9 mouse cellular contexts compared by ENCODE assay signal in genomic region chr3:121777943-121778342, GRCm38 (mm10). TPM values are rescaled to one million over a fixed set of nuclear protein-coding genes. Genes with fewer than 3 reads are reported as not detected.
DNase-seq lines count a peak whose midpoint lies in the region; ATAC-seq and TF ChIP-seq lines count a peak whose summit lies in the region.
"Had no signal": no experiment of that assay in that cellular context is flagged by ENCODE, and none has a peak within 500 bp of the region (broad histone marks: within the 10 kb centered on the region; RNA-seq: fewer than 3 reads in every experiment).

No protein-coding gene starts in this region.

- H3K9me3 ChIP-seq in G1E (replicated peaks), result no peaks in the 10 kb centered on the region
- no peaks in the 10 kb centered on the region for H3K9me3 ChIP-seq in neural tube, embryonic 12.5 days
- H3K9me3 ChIP-seq: liver, embryonic 15.5 days had no signal

- H3K27me3 ChIP-seq in G1E (ENCODE audit: insufficient read depth, low read length), result no peaks in the 10 kb centered on the region
- no peaks in the 10 kb centered on the region for H3K27me3 ChIP-seq in liver, adult 2 months (ENCODE audit: control insufficient read depth, insufficient read depth, low read length)
- H3K27me3 ChIP-seq in neural tube, embryonic 12.5 days (replicated peaks), result no peaks in the 10 kb centered on the region
- H3K27me3 ChIP-seq: liver, embryonic 15.5 days had no signal

- H3K27ac ChIP-seq in liver, adult 2 months (replicated peaks; ENCODE audit: insufficient read depth, low read depth, low read length), result no peak overlapping the region
- H3K27ac ChIP-seq in neural tube, embryonic 12.5 days, result no peak overlapping the region
- H3K27ac ChIP-seq: liver, embryonic 15.5 days had no signal

- no peaks in the 10 kb centered on the region; the same call in 1 of the 2 replicates for H3K79me2 ChIP-seq in liver, adult 2 months (ENCODE audit: control insufficient read depth, insufficient read depth, low read length)

- no peaks in the 10 kb centered on the region for H3K4me1 ChIP-seq in G1E (ENCODE audit: insufficient read depth, low read depth, low read length)
- no peaks in the 10 kb centered on the region for H3K4me1 ChIP-seq in liver, adult 2 months (ENCODE audit: control insufficient read depth, insufficient read depth, low read length)
- no peaks in the 10 kb centered on the region for H3K4me1 ChIP-seq in neural tube, embryonic 12.5 days
- H3K4me1 ChIP-seq: liver, embryonic 15.5 days had no signal

- TF ChIP-seq CTCF in G1E (IDR thresholded peaks at IDR 0.05; ENCODE audit: low read depth, low read length), result peak; percentile 36; the same call in 1 of the 2 replicates
- TF ChIP-seq CTCF in liver, adult 2 months (IDR thresholded peaks at IDR 0.05; ENCODE audit: low read depth, low read length), result peak; percentile 81

- no peak for TF ChIP-seq POLR2A in liver, adult 2 months (IDR thresholded peaks at IDR 0.05; ENCODE audit: extremely low read depth, insufficient read depth, low read length)

- 48% methylated on average over 7 of the region's 7 CpGs for WGBS in liver, adult 2 months
- WGBS in neural tube, embryonic 12.5 days, result 51% methylated on average over 7 of the region's 7 CpGs

- H3K4me2 ChIP-seq in neural tube, embryonic 12.5 days (replicated peaks), result no peak overlapping the region
- H3K4me2 ChIP-seq: liver, embryonic 15.5 days had no signal

- DNase-seq in 416B (ENCODE audit: low read depth) (peak; percentile 63), G1E (ENCODE audit: low spot score) (no peak)
- peak; percentile 76 to 77 for DNase-seq in cerebellum, postnatal 10 days
- DNase-seq in frontal cortex, postnatal 25 days (ENCODE audit: low spot score in 2 of 2), result peak; percentile 54 to 56
- DNase-seq in kidney, postnatal 14 days, result peak; percentile 53
- DNase-seq in liver, adult 2 months (ENCODE audit: extremely low read depth, low read depth, low spot score), result peak; percentile 47
- DNase-seq in urinary bladder, postnatal 25 days (ENCODE audit: low spot score), result peak; percentile 47

- peaks cover 36% of the 10 kb centered on the region for H3K36me3 ChIP-seq in G1E (replicated peaks)
- peaks cover 73% of the 10 kb centered on the region for H3K36me3 ChIP-seq in liver, adult 2 months (ENCODE audit: control insufficient read depth, insufficient read depth, low read length)
- H3K36me3 ChIP-seq in neural tube, embryonic 12.5 days, result peaks cover 10% of the 10 kb centered on the region; the same call in 1 of the 2 replicates

- no peak overlapping the region for H3K9ac ChIP-seq in liver, adult 2 months (ENCODE audit: low read depth, low read length)
- H3K9ac ChIP-seq in neural tube, embryonic 12.5 days, result no peak overlapping the region
- H3K9ac ChIP-seq: liver, embryonic 15.5 days had no signal

- H3K4me3 ChIP-seq in G1E (ENCODE audit: low read depth, low read length), result no peak overlapping the region
- no peak overlapping the region for H3K4me3 ChIP-seq in liver, adult 2 months (ENCODE audit: insufficient read depth, low read depth, low read length)
- H3K4me3 ChIP-seq in neural tube, embryonic 12.5 days, result no peak overlapping the region
- H3K4me3 ChIP-seq: liver, embryonic 15.5 days had no signal

- ATAC-seq in G1E (ENCODE audit: extremely low read depth, insufficient number of reproducible peaks, low FRiP score, poor library complexity, severe bottlenecking), result peak; percentile 45; the same call in 1 of the 2 replicates
- ATAC-seq in neural tube, embryonic 12.5 days (ENCODE audit: low FRiP score, low read depth), result peak; percentile 33; the same call in 1 of the 2 replicates

RNA-seq across cellular contexts. Expression of gene Abcd3, which starts 37.2 kb away (rescaled TPM):
- total RNA-seq in G1E (2014; fragmentation: Nextera tagmentation) (15.8 and 20.7 TPM in 2 replicates), G1E (2017) (14.3 and 20.4 TPM in 2 replicates)
- polyA plus RNA-seq in G1E (2012), result 42.0 and 49.7 TPM in 2 replicates
- total RNA-seq in liver, adult 2 months (2014; rRNA removed), result 277 and 397 TPM in 2 replicates
- polyA plus RNA-seq in liver, adult 2 months (2012; rRNA removed), result 45.5 and 49.5 TPM in 2 replicates
- 64.6 and 67.1 TPM in 2 replicates for polyA plus RNA-seq in neural tube, embryonic 12.5 days (2016; fragmentation: Nextera tagmentation; extraction: Ambion mirVana)

RNA-seq across cellular contexts. Expression of gene F3, which starts 54.6 kb away (rescaled TPM):
- total RNA-seq in G1E (2014; fragmentation: Nextera tagmentation) (not detected in 2 replicates), G1E (2017) (not detected in 2 replicates)
- polyA plus RNA-seq in G1E (2012), result not detected in 2 replicates
- total RNA-seq in liver, adult 2 months (2014; rRNA removed), result 5.1 and 6.4 TPM in 2 replicates
- 2.3 and 2.7 TPM in 2 replicates for polyA plus RNA-seq in liver, adult 2 months (2012; rRNA removed)
- 6.9 and 7.0 TPM in 2 replicates for polyA plus RNA-seq in neural tube, embryonic 12.5 days (2016; fragmentation: Nextera tagmentation; extraction: Ambion mirVana)
